Mouse (Mus musculus): ENCODE measurements around the gene Hagh. TPM values are rescaled to one million over a fixed set of nuclear protein-coding genes. Genes with fewer than 3 reads are reported as not detected.
A peak's percentile ranks its signal among the peaks of the same experiment; 100 is the strongest.

Hagh gene
- polyA plus RNA-seq, 1 experiment from 2014 or later = 28.8 TPM

- no peak overlapping the region for H3K9ac ChIP-seq (ENCODE audit: low read length)
- no peak overlapping the region for H3K27ac ChIP-seq (replicated peaks; ENCODE audit: low read depth, low read length)
- WGBS = 82% methylated on average over 10 of the region's 10 CpGs
Observed at GRCm38 (mm10) chr17:24851381-24852125, 11.6 kb downstream of the Hagh start.

GRCm38 (mm10) chr17:24855838-24856464, 16.0 kb downstream of the Hagh start:
- Histone ChIP-seq H3K27me3 (ENCODE audit: control insufficient read depth, insufficient read depth, low read length) (0 out of 2 replicates have a peak, but pooled peaks cover 6% of the 10 kb centered on the region), H3K4me1 (ENCODE audit: control insufficient read depth, insufficient read depth, low read length) (no peaks in the 10 kb centered on the region), H3K36me3 (ENCODE audit: control insufficient read depth, insufficient read depth, low read length) (no peaks in the 10 kb centered on the region), H3K9me3 (ENCODE audit: control insufficient read depth, low read length) (no peaks in the 10 kb centered on the region), H3K27ac (replicated peaks; ENCODE audit: low read depth, low read length) (no peak overlapping the region), H3K4me2 (ENCODE audit: low read depth, severe bottlenecking) (no peak overlapping the region), H3K9ac (ENCODE audit: low read length) (no peak overlapping the region), H3K4me3 (ENCODE audit: low read depth, low read length) (no peak overlapping the region)
- DNase-seq (ENCODE audit: low spot score) (no peak), ATAC-seq (ENCODE audit: insufficient number of reproducible peaks, low FRiP score, low TSS enrichment, low read depth) (no peak)
- WGBS = 87% methylated on average over 3 of the region's 3 CpGs

More at GRCm38 (mm10) chr17:24851381-24852125, 11.6 kb downstream of the Hagh start:
- ATAC-seq (ENCODE audit: insufficient number of reproducible peaks, low FRiP score, low TSS enrichment, low read depth) (no peak), DNase-seq (ENCODE audit: low spot score) (no peak)
- 0 out of 2 replicates have a peak, but pooled peaks cover 6% of the 10 kb centered on the region for H3K27me3 ChIP-seq (ENCODE audit: control insufficient read depth, insufficient read depth, low read length)
- no peak overlapping the region for H3K4me3 ChIP-seq (ENCODE audit: low read depth, low read length)
- peaks cover 3% of the 10 kb centered on the region; the same call in 1 of the 2 replicates for H3K4me1 ChIP-seq (ENCODE audit: control insufficient read depth, insufficient read depth, low read length)
- H3K4me2 ChIP-seq (ENCODE audit: low read depth, severe bottlenecking) = peak overlapping the region; percentile 87; the same call in 1 of the 2 replicates
- no peaks in the 10 kb centered on the region for H3K9me3 ChIP-seq (ENCODE audit: control insufficient read depth, low read length)
- H3K36me3 ChIP-seq (ENCODE audit: control insufficient read depth, insufficient read depth, low read length) = no peaks in the 10 kb centered on the region

DNA sequence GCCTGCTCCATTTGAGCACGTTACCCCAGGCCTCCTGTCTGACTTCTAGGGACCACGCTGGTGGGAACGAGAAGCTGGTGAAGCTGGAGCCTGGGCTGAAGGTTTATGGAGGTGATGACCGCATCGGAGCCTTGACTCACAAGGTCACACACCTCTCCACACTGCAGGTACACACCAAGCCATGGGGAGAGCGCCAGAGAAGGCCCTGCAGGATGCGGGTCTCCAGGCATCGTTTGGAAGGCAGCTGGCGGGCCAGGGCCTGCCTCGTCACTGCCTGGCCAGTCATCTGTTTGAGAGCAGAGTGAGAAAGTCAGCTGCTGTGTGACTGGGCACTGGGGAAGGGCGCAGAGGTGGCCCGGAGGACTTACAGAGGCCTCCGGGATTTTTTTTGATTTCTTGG, 16.6 kb downstream of the Hagh start:
- Histone ChIP-seq H3K36me3 (ENCODE audit: control insufficient read depth, insufficient read depth, low read length) (0 out of 2 replicates have a peak, but pooled peaks cover under 1% of the 10 kb centered on the region), H3K9me3 (ENCODE audit: control insufficient read depth, low read length) (no peaks in the 10 kb centered on the region), H3K4me3 (ENCODE audit: low read depth, low read length) (no peak overlapping the region), H3K4me2 (ENCODE audit: low read depth, severe bottlenecking) (no peak overlapping the region), H3K4me1 (ENCODE audit: control insufficient read depth, insufficient read depth, low read length) (no peaks in the 10 kb centered on the region), H3K27ac (replicated peaks; ENCODE audit: low read depth, low read length) (no peak overlapping the region), H3K9ac (ENCODE audit: low read length) (no peak overlapping the region), H3K27me3 (ENCODE audit: control insufficient read depth, insufficient read depth, low read length) (0 out of 2 replicates have a peak, but pooled peaks cover under 1% of the 10 kb centered on the region)
- 89% methylated on average over 13 of the region's 13 CpGs for WGBS
- ATAC-seq (ENCODE audit: insufficient number of reproducible peaks, low FRiP score, low TSS enrichment, low read depth) (no peak), DNase-seq (ENCODE audit: low spot score) (no peak)

DNA sequence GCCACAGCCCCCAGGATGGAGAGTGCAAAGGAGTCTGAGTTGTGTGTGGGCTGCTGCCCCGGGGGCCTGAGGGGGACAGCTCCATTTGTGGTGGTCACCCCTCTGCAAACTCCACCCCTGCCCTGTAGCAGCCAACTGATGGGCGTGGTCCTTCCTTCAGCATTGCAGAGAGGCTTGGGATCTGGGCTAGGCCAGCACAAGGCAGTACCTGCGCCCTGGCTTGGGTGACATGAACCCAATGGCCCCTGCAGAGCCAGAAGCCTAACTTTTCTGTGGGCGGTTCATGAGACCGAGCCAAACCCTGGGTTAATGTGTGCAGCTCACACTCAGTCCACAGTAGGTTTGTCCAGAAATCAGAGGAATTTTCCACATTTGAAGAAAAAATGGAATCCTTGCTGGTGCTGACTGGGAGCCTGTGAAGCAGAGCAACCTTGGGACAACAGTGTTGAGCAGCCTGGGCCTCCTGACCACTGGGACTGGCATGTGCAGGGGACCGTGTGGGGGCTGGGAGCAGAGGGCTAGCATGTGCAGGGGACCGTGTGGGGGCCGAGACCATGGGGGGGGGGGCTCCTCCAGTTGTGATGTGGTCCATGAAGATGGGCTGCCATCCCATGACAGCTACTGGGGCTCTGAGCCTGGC, 18.0 kb downstream of the Hagh start:
- Histone ChIP-seq H3K27ac (replicated peaks; ENCODE audit: low read depth, low read length) (no peak overlapping the region), H3K27me3 (ENCODE audit: control insufficient read depth, insufficient read depth, low read length) (no peaks in the 10 kb centered on the region), H3K4me2 (ENCODE audit: low read depth, severe bottlenecking) (no peak overlapping the region), H3K4me1 (ENCODE audit: control insufficient read depth, insufficient read depth, low read length) (no peaks in the 10 kb centered on the region), H3K36me3 (ENCODE audit: control insufficient read depth, insufficient read depth, low read length) (0 out of 2 replicates have a peak, but pooled peaks cover 4% of the 10 kb centered on the region), H3K9me3 (ENCODE audit: control insufficient read depth, low read length) (no peaks in the 10 kb centered on the region), H3K4me3 (ENCODE audit: low read depth, low read length) (no peak overlapping the region), H3K9ac (ENCODE audit: low read length) (no peak overlapping the region)
- WGBS = 80% methylated on average over 8 of the region's 8 CpGs
- ATAC-seq (ENCODE audit: insufficient number of reproducible peaks, low FRiP score, low TSS enrichment, low read depth) = no peak
- no peak for DNase-seq (ENCODE audit: low spot score)

- Histone ChIP-seq H3K27me3 (ENCODE audit: control insufficient read depth, insufficient read depth, low read length) (no peaks in the 10 kb centered on the region), H3K4me3 (ENCODE audit: low read depth, low read length) (no peak overlapping the region), H3K36me3 (ENCODE audit: control insufficient read depth, insufficient read depth, low read length) (0 out of 2 replicates have a peak, but pooled peaks cover 4% of the 10 kb centered on the region), H3K9ac (ENCODE audit: low read length) (no peak overlapping the region), H3K27ac (replicated peaks; ENCODE audit: low read depth, low read length) (no peak overlapping the region), H3K4me1 (ENCODE audit: control insufficient read depth, insufficient read depth, low read length) (no peaks in the 10 kb centered on the region), H3K4me2 (ENCODE audit: low read depth, severe bottlenecking) (no peak overlapping the region), H3K9me3 (ENCODE audit: control insufficient read depth, low read length) (no peaks in the 10 kb centered on the region)
- 89% methylated on average over 6 of the region's 6 CpGs for WGBS
- no peak for ATAC-seq (ENCODE audit: insufficient number of reproducible peaks, low FRiP score, low TSS enrichment, low read depth)
- DNase-seq (ENCODE audit: low spot score) = no peak
Observed at GRCm38 (mm10) chr17:24858967-24859366, 19.0 kb downstream of the Hagh start.

DNA sequence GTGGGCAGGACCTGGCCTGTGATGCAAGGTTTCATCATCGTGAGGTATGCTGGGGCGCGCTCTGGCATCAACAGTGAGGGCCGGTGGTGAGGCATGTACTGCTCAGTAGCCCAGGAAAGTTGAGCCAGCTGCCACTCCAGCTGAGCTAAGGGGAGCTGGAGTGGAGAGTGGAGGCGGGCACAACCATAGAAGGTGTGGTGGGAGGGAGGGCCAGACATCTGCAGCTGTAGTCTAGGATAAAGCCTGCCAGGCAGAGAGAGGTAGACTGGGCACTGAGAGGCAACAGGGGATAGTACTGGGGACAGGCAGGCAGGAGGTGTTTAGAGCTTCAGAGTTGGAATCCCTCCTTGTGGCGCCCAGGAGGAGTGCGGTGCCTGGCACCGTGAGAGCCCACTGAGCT, 20.1 kb downstream of the Hagh start:
- DNase-seq (ENCODE audit: low spot score) = no peak
- H3K36me3 ChIP-seq (ENCODE audit: control insufficient read depth, insufficient read depth, low read length) = 0 out of 2 replicates have a peak, but pooled peaks cover 4% of the 10 kb centered on the region
- H3K4me3 ChIP-seq (ENCODE audit: low read depth, low read length) = no peak overlapping the region
- no peak overlapping the region for H3K27ac ChIP-seq (replicated peaks; ENCODE audit: low read depth, low read length)
- H3K9ac ChIP-seq (ENCODE audit: low read length) = no peak overlapping the region
- H3K4me2 ChIP-seq (ENCODE audit: low read depth, severe bottlenecking) = no peak overlapping the region
- WGBS = 91% methylated on average over 8 of the region's 8 CpGs
- H3K4me1 ChIP-seq (ENCODE audit: control insufficient read depth, insufficient read depth, low read length) = no peaks in the 10 kb centered on the region
- H3K9me3 ChIP-seq (ENCODE audit: control insufficient read depth, low read length) = no peaks in the 10 kb centered on the region
- ATAC-seq (ENCODE audit: insufficient number of reproducible peaks, low FRiP score, low TSS enrichment, low read depth) = no peak
- no peaks in the 10 kb centered on the region for H3K27me3 ChIP-seq (ENCODE audit: control insufficient read depth, insufficient read depth, low read length)

DNA sequence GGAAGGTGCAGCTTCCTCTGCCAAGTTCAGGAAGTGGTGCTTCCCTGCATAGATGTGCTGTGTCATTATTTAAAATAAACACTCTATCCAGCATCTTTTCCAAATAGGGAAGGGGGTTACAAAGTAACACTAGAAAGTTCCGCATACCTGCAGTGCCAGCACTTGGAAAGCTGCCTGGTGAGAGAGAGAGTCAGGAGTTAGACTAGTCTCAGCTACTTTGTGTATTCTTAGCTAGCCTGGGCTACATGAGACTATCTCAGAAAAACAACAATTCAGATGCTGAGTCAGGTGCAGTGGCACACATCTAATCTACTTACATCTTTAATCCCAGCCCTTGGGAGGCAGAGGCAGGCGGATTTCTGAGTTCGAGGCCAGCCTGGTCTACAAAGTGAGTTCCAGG, 21.8 kb downstream of the Hagh start:
- ATAC-seq (ENCODE audit: insufficient number of reproducible peaks, low FRiP score, low TSS enrichment, low read depth) = no peak
- no peak overlapping the region for H3K9ac ChIP-seq (ENCODE audit: low read length)
- no peak overlapping the region for H3K4me2 ChIP-seq (ENCODE audit: low read depth, severe bottlenecking)
- H3K27me3 ChIP-seq (ENCODE audit: control insufficient read depth, insufficient read depth, low read length) = no peaks in the 10 kb centered on the region
- H3K9me3 ChIP-seq (ENCODE audit: control insufficient read depth, low read length) = no peaks in the 10 kb centered on the region
- H3K4me1 ChIP-seq (ENCODE audit: control insufficient read depth, insufficient read depth, low read length) = no peaks in the 10 kb centered on the region
- H3K4me3 ChIP-seq (ENCODE audit: low read depth, low read length) = no peak overlapping the region
- no peak for DNase-seq (ENCODE audit: low spot score)
- no peak overlapping the region for H3K27ac ChIP-seq (replicated peaks; ENCODE audit: low read depth, low read length)
- H3K36me3 ChIP-seq (ENCODE audit: control insufficient read depth, insufficient read depth, low read length) = 0 out of 2 replicates have a peak, but pooled peaks cover 4% of the 10 kb centered on the region
- whole genome bisulfite sequencing = 94% methylated on average over 3 of the region's 3 CpGs

DNA sequence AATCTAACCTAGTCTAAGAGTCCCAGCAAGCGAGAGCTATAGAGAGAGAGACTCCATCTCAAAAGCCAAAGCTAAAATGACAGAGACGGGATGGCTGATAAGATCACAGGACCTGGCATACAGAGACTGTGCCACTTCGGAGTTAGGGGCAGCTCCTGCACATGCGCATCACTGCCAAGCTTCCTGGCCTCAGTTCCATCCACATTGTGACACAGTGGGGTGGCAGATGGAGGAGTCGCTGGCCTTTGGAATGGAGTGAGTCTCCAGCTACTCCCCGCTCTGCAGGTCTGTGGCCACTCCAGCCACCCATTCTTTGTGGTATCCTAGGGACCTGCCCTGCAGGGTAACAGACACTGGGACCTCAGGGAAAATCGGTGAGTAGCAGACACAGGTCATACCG, 25.8 kb downstream of the Hagh start, which contains the start of gene Igfals:
Gene Igfals, plus strand, starts transcription at position 222 of the 400 bp plus-strand sequence.
- no peak for DNase-seq (ENCODE audit: low spot score)
- 89% methylated on average over 8 of the region's 8 CpGs for WGBS

More for the DNA sequence above, 25.8 kb downstream of the Hagh start, which contains the start of gene Igfals:
- Histone ChIP-seq H3K9me3 (ENCODE audit: control insufficient read depth, low read length) (no peaks in the 10 kb centered on the region), H3K9ac (ENCODE audit: low read length) (no peak within 1 kb of the TSS), H3K4me3 (ENCODE audit: low read depth, low read length) (no peak within 1 kb of the TSS), H3K4me2 (ENCODE audit: low read depth, severe bottlenecking) (no peak within 1 kb of the TSS), H3K36me3 (ENCODE audit: control insufficient read depth, insufficient read depth, low read length) (0 out of 2 replicates have a peak, but pooled peaks cover 4% of the 10 kb centered on the region), H3K4me1 (ENCODE audit: control insufficient read depth, insufficient read depth, low read length) (no peaks in the 10 kb centered on the region), H3K27ac (replicated peaks; ENCODE audit: low read depth, low read length) (no peak within 1 kb of the TSS), H3K27me3 (ENCODE audit: control insufficient read depth, insufficient read depth, low read length) (no peaks in the 10 kb centered on the region)
- no peak for ATAC-seq (ENCODE audit: insufficient number of reproducible peaks, low FRiP score, low TSS enrichment, low read depth)
